Mouse (Mus musculus) Muller cell, postnatal 12 days (primary cell): ENCODE results near the gene Tmem110.

Experiments used
- DNase-seq: peaks from one replicate; pipeline ENCODE4 v3.0.0-alpha.2; 2015; ENCODE audit errors: inconsistent ontology term

Tmem110 gene

DNA sequence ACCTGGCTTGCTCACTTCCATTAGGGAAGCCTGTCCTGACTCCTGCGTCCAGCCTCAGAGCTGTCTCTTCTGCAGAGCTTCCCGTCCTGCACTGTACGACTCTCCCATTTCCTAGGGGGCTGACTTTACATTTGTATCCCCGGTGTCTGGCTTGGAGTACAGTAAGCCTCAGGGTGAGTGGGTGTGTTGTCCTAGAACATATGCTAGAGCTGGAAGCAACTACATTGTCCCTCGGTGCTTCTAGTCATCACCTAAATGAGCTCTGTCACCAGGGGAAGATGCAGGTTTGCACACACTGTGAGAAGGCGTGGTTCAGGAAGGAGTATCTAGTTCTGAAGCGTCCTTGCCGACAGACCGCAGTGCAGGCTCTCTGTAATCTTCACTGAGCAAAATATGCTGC lies 37.0 kb downstream of the Tmem110 start:
- DNase-seq, result no peak

DNA sequence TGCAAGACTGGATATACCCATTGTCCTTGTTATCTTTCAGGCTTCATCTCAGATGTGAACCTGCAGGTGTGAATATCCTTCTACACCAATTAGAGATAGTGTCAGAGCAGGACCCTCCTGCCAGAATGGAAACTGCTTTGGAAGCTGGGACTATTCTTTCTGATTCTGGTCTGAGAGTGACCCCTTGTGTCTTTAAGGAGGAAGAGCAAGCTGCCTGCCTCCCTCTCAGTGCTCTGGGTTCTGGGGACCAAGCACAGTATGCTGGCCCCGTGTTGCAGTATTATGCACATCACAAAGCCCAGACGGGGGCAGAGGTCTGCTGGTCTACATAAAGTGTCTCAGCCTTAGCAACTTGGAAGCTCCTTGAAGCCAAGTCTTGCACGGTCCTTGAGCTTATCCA lies 39.9 kb downstream of the Tmem110 start:
- DNase-seq, result no peak

GRCm38 (mm10) chr14:30867042-30867441 lies 41.7 kb downstream of the Tmem110 start:
- DNase-seq, result peak; percentile 48

DNA sequence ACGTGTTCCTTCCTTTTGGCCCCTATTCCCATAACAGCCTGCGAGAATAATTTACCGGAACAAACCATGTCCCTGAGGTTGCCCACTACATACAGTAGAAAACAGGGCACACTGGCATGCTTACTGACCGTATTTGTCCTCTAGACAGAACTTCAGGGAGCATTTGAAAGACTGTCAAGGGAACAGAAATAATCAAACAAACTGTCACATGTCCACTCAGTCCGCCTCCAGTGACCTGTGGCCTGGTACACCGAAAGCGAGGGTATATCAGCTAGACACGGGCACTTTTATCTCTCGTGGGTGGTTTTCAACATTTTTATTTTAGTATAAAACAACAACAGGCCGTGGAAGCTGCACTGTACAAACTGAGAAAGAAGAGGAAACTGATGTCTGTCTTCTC lies 43.4 kb downstream of the Tmem110 start:
- no peak for DNase-seq

DNA sequence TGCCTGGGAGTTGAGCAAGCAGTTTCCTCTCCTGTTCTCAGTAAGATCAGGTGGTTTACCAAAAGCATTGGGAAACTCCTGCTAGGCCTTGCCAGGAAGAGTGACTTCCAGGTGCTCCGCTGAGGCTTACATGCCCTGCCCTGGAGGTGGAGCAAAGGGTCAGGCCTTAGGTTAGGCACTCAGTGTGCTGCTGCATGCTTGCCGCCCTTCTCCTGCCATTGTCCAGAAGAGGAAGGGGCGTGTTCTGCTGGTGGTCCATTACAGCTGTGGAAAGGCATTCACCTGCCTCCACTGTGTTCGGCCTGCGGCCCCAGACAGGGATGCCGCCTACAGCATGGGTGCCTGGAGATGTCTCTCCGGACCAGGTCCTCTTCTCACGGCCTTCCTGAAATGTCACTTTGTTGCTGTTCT lies 44.0 kb downstream of the Tmem110 start:
- DNase-seq, result no peak

- DNase-seq, result no peak
Observed at GRCm38 (mm10) chr14:30870206-30871147, 45.1 kb downstream of the Tmem110 start.

DNA sequence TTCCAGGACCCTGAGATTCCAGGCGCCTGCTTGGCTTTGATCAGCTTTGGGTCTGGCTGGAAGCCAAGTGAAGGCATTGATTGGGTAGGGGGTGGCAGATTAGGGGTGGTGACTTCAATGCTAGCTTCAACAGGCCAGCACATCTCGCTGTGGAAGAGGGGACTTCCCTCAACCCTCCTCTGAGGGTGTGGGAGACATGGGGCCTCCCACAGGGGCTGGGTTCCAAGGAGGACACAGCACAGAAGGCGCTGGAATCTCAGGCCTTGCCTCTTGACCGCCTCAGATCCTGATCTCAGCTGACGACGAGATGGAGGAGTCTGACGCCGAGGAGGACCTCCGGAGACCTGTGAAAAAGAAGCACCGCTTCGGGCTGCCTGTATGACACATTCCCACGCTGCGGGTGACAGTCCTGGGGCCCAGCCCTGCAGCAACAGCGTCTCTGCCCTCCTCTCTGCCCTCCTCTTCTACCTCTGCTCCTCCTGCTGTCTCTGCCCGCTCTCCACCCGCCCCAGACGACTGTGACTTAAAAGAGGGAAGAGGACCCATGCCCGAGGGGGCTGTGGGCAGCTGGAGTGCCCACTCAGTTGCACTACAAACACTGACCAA lies 48.8 kb downstream of the Tmem110 start:
- no peak for DNase-seq

DNA sequence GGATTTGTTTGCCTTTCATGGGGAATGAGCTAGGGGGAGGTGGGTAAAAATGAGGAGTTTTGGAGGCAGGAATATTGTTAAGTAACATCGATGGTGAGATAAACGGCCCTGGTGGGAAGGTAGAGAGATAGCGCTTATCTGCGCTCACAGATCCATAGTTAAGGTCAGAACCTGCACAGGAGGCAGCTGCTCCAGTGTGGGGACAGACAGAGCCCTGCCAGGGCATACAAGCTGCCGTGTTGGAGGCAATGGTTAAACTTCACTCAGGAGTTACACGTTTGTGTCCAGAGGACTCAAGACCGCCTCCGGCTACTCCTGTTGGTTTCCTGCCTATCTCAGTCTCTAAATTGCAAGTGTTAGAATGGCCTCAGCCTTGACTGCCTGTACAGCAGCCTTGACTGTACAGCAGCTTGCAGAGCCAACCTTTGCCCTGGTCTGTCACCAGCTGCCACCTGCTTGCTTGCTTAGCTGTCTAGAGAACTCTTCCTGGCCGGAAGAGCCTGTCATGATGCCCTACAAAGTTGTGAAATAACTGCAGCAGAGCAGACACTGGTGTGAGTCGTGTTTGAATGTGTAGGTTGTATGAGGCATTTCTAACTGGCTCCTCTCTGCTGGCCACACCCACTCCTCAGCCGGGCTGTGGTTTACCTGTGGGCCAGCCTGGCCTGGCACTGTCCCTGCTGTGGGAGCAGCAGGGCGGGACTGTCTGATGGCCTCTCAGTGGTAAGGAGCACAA lies 49.9 kb downstream of the Tmem110 start:
- no peak for DNase-seq

GRCm38 (mm10) chr14:30875955-30876354 lies 50.6 kb downstream of the Tmem110 start:
- no peak for DNase-seq

DNA sequence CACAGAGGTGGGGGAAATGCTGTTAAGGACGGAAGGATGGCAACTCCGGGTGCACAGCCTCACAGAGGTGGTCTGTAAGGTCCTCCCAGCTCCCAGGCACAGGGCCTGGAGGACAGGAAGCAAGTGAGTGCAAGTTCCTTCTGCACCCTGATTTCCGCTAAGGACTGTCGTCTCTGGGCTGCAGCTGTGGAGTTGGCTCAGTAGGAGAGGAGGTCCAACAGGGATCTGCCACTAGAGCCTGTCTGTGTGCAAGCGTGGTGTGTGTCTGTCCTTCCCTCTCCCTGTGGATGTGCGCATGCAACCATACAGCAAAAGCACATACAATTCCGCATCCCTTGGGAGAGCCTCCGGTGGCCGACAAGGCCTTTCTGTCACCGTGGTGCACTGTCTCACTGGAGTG lies 51.1 kb downstream of the Tmem110 start:
- DNase-seq, result no peak

- DNase-seq, result no peak
Observed at GRCm38 (mm10) chr14:30877827-30878226, 52.4 kb downstream of the Tmem110 start.

DNA sequence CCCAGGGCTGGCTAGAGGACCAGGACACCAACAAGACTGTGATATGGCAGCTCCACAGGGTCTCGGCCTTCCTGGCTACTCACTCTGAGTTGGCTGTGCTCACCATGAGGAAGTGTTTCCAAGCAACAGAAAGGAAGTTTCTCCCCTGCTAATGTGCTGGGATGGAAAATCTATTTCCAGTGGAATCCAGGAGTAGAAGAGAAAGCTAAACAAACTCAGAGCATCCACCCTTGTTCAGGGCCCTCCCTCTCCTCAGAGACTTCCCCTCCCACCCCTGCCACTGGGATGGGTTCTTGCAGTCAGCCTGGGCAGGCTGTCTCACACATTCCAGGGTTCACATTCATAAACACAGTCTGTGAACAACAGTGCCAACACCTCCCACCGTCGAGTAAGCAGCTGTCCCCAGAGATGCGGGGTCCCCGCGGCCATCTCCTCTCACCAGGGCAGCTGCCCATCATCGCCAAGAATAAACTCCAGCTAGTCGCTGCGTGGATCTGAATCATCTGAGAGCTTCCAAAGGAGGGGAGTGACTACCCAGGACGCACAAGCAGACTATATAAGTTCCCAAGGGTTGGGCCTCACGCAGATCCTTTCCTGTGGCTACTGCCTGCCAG lies 53.7 kb downstream of the Tmem110 start, which contains the start of gene Mustn1:
Gene Mustn1, plus strand, starts transcription at position 243 of the 614 bp plus-strand sequence.
- DNase-seq, result peak; percentile 54

- DNase-seq, result no peak
Observed at GRCm38 (mm10) chr14:30879794-30880193, 54.4 kb downstream of the Tmem110 start.

DNA sequence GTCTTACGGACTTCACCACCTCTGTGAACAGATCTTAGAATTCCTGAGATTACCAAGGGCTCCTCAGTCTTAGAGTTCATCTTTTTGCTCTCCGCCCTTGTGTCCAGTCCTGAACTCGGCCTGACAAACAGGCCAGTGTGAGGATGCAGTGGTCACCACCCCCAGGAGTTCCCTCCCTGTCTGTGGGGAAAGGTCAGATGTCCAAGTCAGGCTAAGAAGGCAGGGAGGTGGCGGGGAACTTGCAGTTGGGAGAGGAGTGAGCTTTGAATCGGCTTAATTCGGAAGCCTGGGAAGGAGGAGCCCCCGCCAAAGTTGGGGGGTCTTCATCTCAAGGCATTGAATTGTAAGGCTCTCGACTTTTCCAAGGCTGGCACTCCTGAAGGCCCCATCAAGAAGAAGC lies 54.9 kb downstream of the Tmem110 start:
- no peak for DNase-seq

GRCm38 (mm10) chr14:30880811-30881717 lies 55.7 kb downstream of the Tmem110 start:
- DNase-seq, result no peak

DNA sequence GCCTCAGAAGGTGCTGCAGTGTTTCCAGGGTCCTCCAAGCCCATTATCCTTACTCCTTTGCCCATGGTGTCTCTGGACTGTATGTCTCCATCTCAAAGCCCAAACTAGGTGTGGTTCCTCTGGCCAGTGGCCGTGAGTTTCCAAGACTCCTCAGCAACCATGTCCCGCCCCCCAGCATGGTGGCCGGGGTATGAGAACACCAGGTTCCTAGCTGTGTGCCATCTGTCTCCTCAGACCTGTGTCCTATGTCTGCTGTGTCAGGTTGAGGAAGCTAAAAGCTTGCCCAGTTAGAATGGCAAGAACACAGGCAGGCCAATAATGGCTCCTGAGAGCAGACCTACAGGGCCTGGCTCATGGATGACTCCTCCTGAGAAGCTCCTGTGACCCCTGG lies 56.3 kb downstream of the Tmem110 start:
- no peak for DNase-seq

GRCm38 (mm10) chr14:30885298-30885697 lies 59.9 kb downstream of the Tmem110 start:
- no peak for DNase-seq

- no peak for DNase-seq
Observed at GRCm38 (mm10) chr14:30886204-30886603, 60.8 kb downstream of the Tmem110 start, which contains the start of gene Itih4. TSS of gene Itih4 (plus strand) at chr14:30886476.

DNA sequence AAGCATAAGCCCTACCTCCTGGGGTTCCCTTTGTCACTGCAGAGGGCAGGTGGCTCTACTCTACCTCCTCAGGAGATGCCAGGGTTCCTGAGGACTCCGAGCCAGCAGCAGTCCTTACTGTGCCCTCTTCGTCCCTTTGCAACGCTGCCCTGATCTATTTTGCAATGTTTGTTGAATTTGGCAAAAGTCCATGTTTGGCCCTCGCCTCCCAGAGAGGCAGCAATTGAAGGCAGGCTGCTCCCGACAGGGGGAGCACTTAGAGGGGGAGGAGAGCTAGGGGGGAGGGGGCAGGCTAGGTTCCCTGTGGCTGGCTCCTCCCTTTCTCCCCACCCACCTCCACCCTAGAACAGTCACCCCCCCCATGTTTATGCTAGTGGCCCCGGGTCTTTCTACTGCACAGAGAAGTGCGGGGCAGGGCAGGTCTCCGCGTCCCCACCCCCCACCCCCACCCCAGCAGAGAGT lies 62.9 kb downstream of the Tmem110 start:
- peak; percentile 31 for DNase-seq

- DNase-seq, result no peak
Observed at GRCm38 (mm10) chr14:30899972-30900371, 74.6 kb downstream of the Tmem110 start.

DNA sequence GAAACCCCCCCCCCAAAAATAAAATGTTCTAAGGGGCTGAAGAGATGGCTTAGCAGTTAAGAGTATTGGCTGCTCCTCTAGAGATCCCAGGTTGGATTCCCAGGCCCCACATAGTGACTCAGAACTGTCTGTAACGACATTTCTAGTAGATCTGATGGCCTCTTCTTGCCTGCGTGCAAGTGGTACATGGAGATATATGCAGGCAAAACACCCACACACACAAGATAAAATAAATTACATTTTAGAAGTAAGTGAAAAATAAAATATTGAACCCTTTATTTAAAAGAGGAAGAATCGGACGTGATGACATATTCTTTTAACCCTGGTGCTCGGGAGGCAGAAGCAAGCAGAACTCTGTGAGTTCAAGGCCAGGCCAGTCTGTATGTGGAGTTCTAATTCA lies 77.2 kb downstream of the Tmem110 start:
- DNase-seq, result no peak
